8 mouse cellular contexts compared by ENCODE assay signal in genomic region chr2:91115578-91115970, GRCm38 (mm10). TPM values are rescaled to one million over a fixed set of nuclear protein-coding genes. Genes with fewer than 3 reads are reported as not detected.
DNase-seq lines count a peak whose midpoint lies in the region; ATAC-seq and TF ChIP-seq lines count a peak whose summit lies in the region.

No protein-coding gene starts in this region.

- H3K27me3 ChIP-seq in heart, embryonic 10.5 days (ENCODE audit: insufficient read depth, poor library complexity, severe bottlenecking) = no peaks in the 10 kb centered on the region
- 0 out of 2 replicates have a peak, but pooled peaks cover 4% of the 10 kb centered on the region for H3K27me3 ChIP-seq in hindbrain, embryonic 14.5 days (ENCODE audit: control insufficient read depth, insufficient read depth, low read length)
- 0 out of 2 replicates have a peak, but pooled peaks cover 5% of the 10 kb centered on the region for H3K27me3 ChIP-seq in midbrain, embryonic 13.5 days

- peaks cover 43% of the 10 kb centered on the region for H3K4me1 ChIP-seq in heart, embryonic 10.5 days
- H3K4me1 ChIP-seq in ES-E14 (ENCODE audit: control insufficient read depth in 2 of 2, insufficient read depth in 2 of 2, low read length in 2 of 2, poor library complexity in 1 of 2) = peaks cover 0 to 10% of the 10 kb centered on the region in 2 experiments; a peak in 2 of 4 replicates
- H3K4me1 ChIP-seq in hindbrain, embryonic 14.5 days (replicated peaks; ENCODE audit: control insufficient read depth, insufficient read depth, low read length) = peaks cover 6% of the 10 kb centered on the region; the same call in 1 of the 2 replicates
- H3K4me1 ChIP-seq in midbrain, embryonic 13.5 days (replicated peaks) = peaks cover 10% of the 10 kb centered on the region

- H3K4me3 ChIP-seq in heart, embryonic 10.5 days = peak overlapping the region; percentile 64
- H3K4me3 ChIP-seq in ES-E14 (ENCODE audit: insufficient read depth in 1 of 2, low read depth in 1 of 2, low read length in 2 of 2, poor library complexity in 1 of 2, severe bottlenecking in 1 of 2) = peak overlapping the region; percentile 53 to 66; a peak in 3 of 4 replicates
- peak overlapping the region; percentile 29 for H3K4me3 ChIP-seq in hindbrain, embryonic 14.5 days (replicated peaks; ENCODE audit: low read length)
- peak overlapping the region; percentile 37 for H3K4me3 ChIP-seq in midbrain, embryonic 13.5 days (replicated peaks)

- peak overlapping the region; percentile 90 for H3K27ac ChIP-seq in heart, embryonic 10.5 days
- H3K27ac ChIP-seq in ES-E14 (ENCODE audit: insufficient read depth, low read depth, low read length, poor library complexity, severe bottlenecking) = no peak overlapping the region
- H3K27ac ChIP-seq in hindbrain, embryonic 14.5 days = no peak overlapping the region
- H3K27ac ChIP-seq in midbrain, embryonic 13.5 days = no peak overlapping the region

- peak overlapping the region; percentile 62 for H3K4me2 ChIP-seq in hindbrain, embryonic 14.5 days (replicated peaks)
- H3K4me2 ChIP-seq in midbrain, embryonic 13.5 days (replicated peaks) = peak overlapping the region; percentile 67

- H3K9ac ChIP-seq in ES-E14 (ENCODE audit: insufficient read depth, low read depth, low read length, poor library complexity, severe bottlenecking) = peak overlapping the region; percentile 79
- H3K9ac ChIP-seq in hindbrain, embryonic 14.5 days = peak overlapping the region; percentile 49
- H3K9ac ChIP-seq in midbrain, embryonic 13.5 days (replicated peaks) = peak overlapping the region; percentile 61

- in situ Hi-C loops in ES-E14 (cut with MboI; ENCODE audit: low sequenced_read_pairs in 2 of 2, unreplicated experiment in 2 of 2) = loop anchor here in 1 of 2 experiments (10.0 to 25.0 kb wide), 2 partner anchors 119 to 372 kb away; partner anchors contain the start of gene Ddb2

- intact Hi-C loops in heart, postnatal 36 days (cut with DNase I) = loop anchor here (1.0 to 5.0 kb wide), 4 partner anchors 79 to 365 kb away; partner anchors contain the start of gene Pacsin3
- intact Hi-C loops in left cerebral cortex, postnatal 36 days (cut with DNase I) = loop anchor here (5.0 kb wide), 1 partner anchor 67 kb away; the partner anchor contains the start of gene Madd

- no peaks in the 10 kb centered on the region for H3K9me3 ChIP-seq in heart, embryonic 10.5 days
- no peaks in the 10 kb centered on the region for H3K9me3 ChIP-seq in ES-E14 (ENCODE audit: control insufficient read depth, insufficient read depth, low read depth, low read length)
- H3K9me3 ChIP-seq in hindbrain, embryonic 14.5 days (ENCODE audit: control insufficient read depth, low read length) = no peaks in the 10 kb centered on the region
- no peaks in the 10 kb centered on the region for H3K9me3 ChIP-seq in midbrain, embryonic 13.5 days

- 29% methylated on average over 12 of the region's 12 CpGs for WGBS in heart, embryonic 10.5 days
- 32% methylated on average over 12 of the region's 12 CpGs for WGBS in hindbrain, embryonic 14.5 days
- 40% methylated on average over 12 of the region's 12 CpGs for WGBS in midbrain, embryonic 13.5 days

- no peak for ATAC-seq in hindbrain, embryonic 14.5 days (ENCODE audit: low FRiP score)
- no peak for ATAC-seq in midbrain, embryonic 13.5 days

- H3K36me3 ChIP-seq in heart, embryonic 10.5 days = peaks cover 17% of the 10 kb centered on the region
- no peaks in the 10 kb centered on the region for H3K36me3 ChIP-seq in ES-E14 (ENCODE audit: control insufficient read depth, insufficient read depth, low read length, poor library complexity, severe bottlenecking)
- H3K36me3 ChIP-seq in hindbrain, embryonic 14.5 days (replicated peaks; ENCODE audit: control insufficient read depth, insufficient read depth) = no peaks in the 10 kb centered on the region
- H3K36me3 ChIP-seq in midbrain, embryonic 13.5 days = no peaks in the 10 kb centered on the region

- no peak for DNase-seq in heart, embryonic 10.5 days (ENCODE audit: low spot score)
- no peak for DNase-seq in heart, postnatal 36 days
- no peak for DNase-seq in ES-E14 (ENCODE audit: low read depth, low spot score)
- DNase-seq in hindbrain, embryonic 14.5 days (ENCODE audit: low spot score) = no peak
- no peak for DNase-seq in thymus, postnatal 36 days
- no peak for DNase-seq in urinary bladder, postnatal 10 days (ENCODE audit: low spot score)
- no peak for DNase-seq in left cerebral cortex, postnatal 36 days (ENCODE audit: low spot score in 2 of 2)

TF ChIP-seq in ES-E14, 5 proteins besides CTCF, POLR2A, EP300 and RAD21:
- no peak for TF ChIP-seq CHD2 (IDR thresholded peaks at IDR 0.05; ENCODE audit: low read depth, low read length)
- TF ChIP-seq MAFK (IDR thresholded peaks at IDR 0.05; ENCODE audit: insufficient read depth, low read depth, low read length) = no peak
- TF ChIP-seq ZC3H11A (IDR thresholded peaks at IDR 0.05; ENCODE audit: borderline replicate concordance, low read depth, low read length) = no peak
- no peak for TF ChIP-seq HCFC1 (IDR thresholded peaks at IDR 0.05; ENCODE audit: borderline replicate concordance, insufficient read depth, low read length)
- TF ChIP-seq ZNF384 (IDR thresholded peaks at IDR 0.05; ENCODE audit: low read depth, low read length) = no peak
TF ChIP-seq in ES-E14: peak in this region for 0.

RNA-seq across cellular contexts. Expression of gene Mybpc3, which starts 2.4 kb away (rescaled TPM):
- 450 and 1,030 TPM in 2 replicates for polyA plus RNA-seq in heart, embryonic 10.5 days (2016; fragmentation: Nextera tagmentation; extraction: Ambion mirVana)
- total RNA-seq in heart, postnatal 36 days (2021) = 1,000 to 10,000 TPM; 1,434 to 1,723 TPM
- total RNA-seq in ES-E14 (2012; rRNA removed) = 0.62 and 0.90 TPM in 2 replicates
- not detected in 2 replicates for polyA plus RNA-seq in hindbrain, embryonic 14.5 days (2014; fragmentation: Nextera tagmentation; extraction: Ambion mirVana)
- not detected in 2 replicates for polyA plus RNA-seq in midbrain, embryonic 13.5 days (2015; fragmentation: Nextera tagmentation; extraction: Ambion mirVana)
- under 1 TPM; 0.41 to 0.81 TPM for total RNA-seq in left cerebral cortex, postnatal 36 days (2021)

RNA-seq across cellular contexts. Expression of gene Spi1, which starts 33.4 kb away (rescaled TPM):
- polyA plus RNA-seq in heart, embryonic 10.5 days (2016; fragmentation: Nextera tagmentation; extraction: Ambion mirVana) = 0.99 and 4.1 TPM in 2 replicates
- total RNA-seq in heart, postnatal 36 days (2021) = 1 to 10 TPM; 4.2 to 6.2 TPM
- 0.31 and 0.32 TPM in 2 replicates for total RNA-seq in ES-E14 (2012; rRNA removed)
- polyA plus RNA-seq in hindbrain, embryonic 14.5 days (2014; fragmentation: Nextera tagmentation; extraction: Ambion mirVana) = 4.1 and 4.3 TPM in 2 replicates
- polyA plus RNA-seq in midbrain, embryonic 13.5 days (2015; fragmentation: Nextera tagmentation; extraction: Ambion mirVana) = 1.8 and 3.0 TPM in 2 replicates
- 1 to 10 TPM; 4.1 to 5.5 TPM for total RNA-seq in left cerebral cortex, postnatal 36 days (2021)

RNA-seq across cellular contexts. Expression of gene Slc39a13, which starts 45.4 kb away (rescaled TPM):
- polyA plus RNA-seq in heart, embryonic 10.5 days (2016; fragmentation: Nextera tagmentation; extraction: Ambion mirVana) = 32.6 and 37.5 TPM in 2 replicates
- total RNA-seq in heart, postnatal 36 days (2021) = 10 to 100 TPM; 21.7 to 24.2 TPM
- 18.3 and 20.1 TPM in 2 replicates for total RNA-seq in ES-E14 (2012; rRNA removed)
- polyA plus RNA-seq in hindbrain, embryonic 14.5 days (2014; fragmentation: Nextera tagmentation; extraction: Ambion mirVana) = 27.4 and 27.6 TPM in 2 replicates
- polyA plus RNA-seq in midbrain, embryonic 13.5 days (2015; fragmentation: Nextera tagmentation; extraction: Ambion mirVana) = 25.0 and 29.4 TPM in 2 replicates
- 10 to 100 TPM; 27.6 to 36.6 TPM for total RNA-seq in left cerebral cortex, postnatal 36 days (2021)

Comparison
In these comparisons a context has a peak if more than half of its experiments do, and no peak if none do; other contexts are left out.
1. RNA of gene Mybpc3, which starts 2.4 kb away (total RNA-seq): 1,434 to 1,723 TPM in heart, postnatal 36 days; 0.41 to 0.81 TPM in left cerebral cortex, postnatal 36 days and 0.62 to 0.90 TPM in ES-E14; every median in the first group is over 100 times any median in the second.
2. Peak in every context shown above with its lines, with median percentiles within 50 percentile points of each other: H3K4me3 ChIP-seq and H3K9ac ChIP-seq.